Mouse (Mus musculus): Measurements from ENCODE around the gene Amdhd1. TPM values are rescaled to one million over a fixed set of nuclear protein-coding genes. Genes with fewer than 3 reads are reported as not detected.

Amdhd1 gene
- total RNA-seq, 2 experiments from 2014 or later, result 0.10 TPM; not detected in 1

GRCm38 (mm10) chr10:93541585-93541984 is 1.8 kb upstream of the Amdhd1 start:
- no peak for DNase-seq

GRCm38 (mm10) chr10:93540431-93541210 is 788 bp upstream of the Amdhd1 start, which contains the start of gene Ccdc38:
Ccdc38 (plus strand) TSS chr10:93540632.
- intact Hi-C loops (cut with DNase I), result loop anchor here (10.0 kb wide), 2 partner anchors 246 to 496 kb away; no protein-coding TSS in a partner anchor
- DNase-seq, result peak; percentile 12 to 22

More at GRCm38 (mm10) chr10:93541585-93541984, 1.8 kb upstream of the Amdhd1 start:
- intact Hi-C loops (cut with DNase I), result loop anchor here (10.0 kb wide), 2 partner anchors 247 to 497 kb away; no protein-coding TSS in a partner anchor

- DNase-seq, result no peak
- intact Hi-C loops (cut with DNase I), result no loop called here
Observed at GRCm38 (mm10) chr10:93538818-93539217, 1.0 kb downstream of the Amdhd1 start.

GRCm38 (mm10) chr10:93538287-93538686 is 1.5 kb downstream of the Amdhd1 start:
- intact Hi-C loops (cut with DNase I), result no loop called here

GRCm38 (mm10) chr10:93525329-93525728 is 14.5 kb downstream of the Amdhd1 start:
- DNase-seq, result no peak
- intact Hi-C loops (cut with DNase I), result no loop called here

More at GRCm38 (mm10) chr10:93538287-93538686, 1.5 kb downstream of the Amdhd1 start:
- no peak for DNase-seq

- no peak for DNase-seq
- intact Hi-C loops (cut with DNase I), result no loop called here
Observed at GRCm38 (mm10) chr10:93520994-93521393, 18.8 kb downstream of the Amdhd1 start.

GRCm38 (mm10) chr10:93519756-93520155 is 20.1 kb downstream of the Amdhd1 start:
- intact Hi-C loops (cut with DNase I), result no loop called here
- DNase-seq, result no peak

- no peak for DNase-seq
- intact Hi-C loops (cut with DNase I), result no loop called here
Observed at GRCm38 (mm10) chr10:93519159-93519558, 20.7 kb downstream of the Amdhd1 start.

- no peak for DNase-seq
- intact Hi-C loops (cut with DNase I), result no loop called here
Observed at GRCm38 (mm10) chr10:93518620-93519019, 21.2 kb downstream of the Amdhd1 start.

DNA sequence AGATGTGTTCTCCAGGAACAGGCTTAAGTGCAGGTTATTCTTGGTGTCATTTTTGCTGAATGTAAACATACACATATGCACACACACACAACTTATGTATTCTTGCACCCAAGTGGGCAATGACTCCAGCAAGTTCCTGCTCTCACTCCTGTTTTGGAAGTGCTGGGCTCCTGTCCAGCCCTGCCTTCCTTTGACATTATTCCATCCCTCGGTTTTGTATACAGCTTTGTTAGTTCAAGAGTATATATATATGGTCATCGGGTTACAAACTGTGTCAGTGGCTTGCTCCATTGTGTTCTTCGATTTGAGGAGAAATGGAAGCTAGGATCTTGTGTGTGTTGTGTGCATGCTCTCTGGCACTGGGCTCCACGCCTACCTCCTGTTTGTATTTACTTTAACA is 21.6 kb downstream of the Amdhd1 start:
- DNase-seq, result no peak
- intact Hi-C loops (cut with DNase I), result no loop called here

DNA sequence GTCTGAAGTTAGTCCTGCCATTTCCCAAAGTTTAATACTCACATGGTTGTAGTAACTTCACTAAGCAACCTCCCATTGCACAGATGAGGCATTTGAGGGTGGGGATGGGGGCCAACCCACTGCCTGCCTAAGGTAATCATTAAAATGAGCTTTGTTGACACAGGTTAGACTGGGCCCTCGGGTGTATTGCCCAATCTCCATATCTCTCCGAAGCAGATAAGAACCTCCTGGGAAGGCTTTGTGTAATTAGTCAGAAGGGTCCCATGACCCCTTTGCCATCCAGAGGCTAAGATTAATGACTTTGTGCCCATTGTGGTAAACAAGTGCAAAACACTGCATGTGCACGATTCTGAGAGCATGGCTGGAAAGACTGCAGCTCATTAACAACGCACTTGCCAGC is 22.1 kb downstream of the Amdhd1 start:
- intact Hi-C loops (cut with DNase I), result no loop called here
- DNase-seq, result no peak

DNA sequence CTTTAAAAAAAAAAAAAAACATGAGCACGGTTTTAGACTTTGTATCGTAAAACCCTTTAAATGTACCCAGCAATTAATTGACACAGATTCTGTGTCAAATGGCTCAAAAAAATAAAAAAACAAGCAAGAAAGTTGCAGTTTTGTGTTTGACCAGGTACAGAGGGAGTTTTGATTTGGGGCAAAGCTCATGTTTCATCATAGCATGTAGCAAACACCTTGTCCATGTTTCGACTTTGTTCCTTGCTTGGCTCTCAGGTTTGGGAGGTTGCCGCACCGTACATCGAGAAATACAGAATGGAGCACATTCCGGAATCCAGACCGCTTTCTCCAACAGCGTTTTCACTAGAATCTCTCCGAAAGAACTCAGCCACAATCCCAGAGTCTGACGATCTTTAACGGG is 23.9 kb downstream of the Amdhd1 start:
- intact Hi-C loops (cut with DNase I), result no loop called here
- no peak for DNase-seq

DNA sequence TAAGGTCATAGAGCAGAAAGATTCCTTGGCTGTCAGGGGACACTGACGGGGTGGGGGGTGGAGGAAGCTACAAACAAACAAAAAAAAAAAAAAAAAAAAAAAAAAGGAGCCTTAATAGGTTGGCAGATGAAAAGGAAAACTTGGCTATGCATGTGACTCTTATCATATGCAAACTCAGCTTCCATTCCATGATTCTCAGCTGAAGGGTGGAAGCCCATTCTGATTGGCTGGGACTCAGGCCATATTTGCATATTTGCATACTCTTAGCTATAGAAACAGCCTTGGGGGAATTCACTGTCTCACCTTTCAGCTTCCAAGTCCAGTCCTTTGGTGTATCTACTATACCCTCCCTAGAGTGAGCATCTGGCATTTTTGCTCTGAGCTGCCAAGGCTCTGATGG is 24.4 kb downstream of the Amdhd1 start:
- no peak for DNase-seq
- intact Hi-C loops (cut with DNase I), result no loop called here

GRCm38 (mm10) chr10:93509532-93510153 is 30.2 kb downstream of the Amdhd1 start:
- intact Hi-C loops (cut with DNase I), result no loop called here
- no peak for DNase-seq

DNA sequence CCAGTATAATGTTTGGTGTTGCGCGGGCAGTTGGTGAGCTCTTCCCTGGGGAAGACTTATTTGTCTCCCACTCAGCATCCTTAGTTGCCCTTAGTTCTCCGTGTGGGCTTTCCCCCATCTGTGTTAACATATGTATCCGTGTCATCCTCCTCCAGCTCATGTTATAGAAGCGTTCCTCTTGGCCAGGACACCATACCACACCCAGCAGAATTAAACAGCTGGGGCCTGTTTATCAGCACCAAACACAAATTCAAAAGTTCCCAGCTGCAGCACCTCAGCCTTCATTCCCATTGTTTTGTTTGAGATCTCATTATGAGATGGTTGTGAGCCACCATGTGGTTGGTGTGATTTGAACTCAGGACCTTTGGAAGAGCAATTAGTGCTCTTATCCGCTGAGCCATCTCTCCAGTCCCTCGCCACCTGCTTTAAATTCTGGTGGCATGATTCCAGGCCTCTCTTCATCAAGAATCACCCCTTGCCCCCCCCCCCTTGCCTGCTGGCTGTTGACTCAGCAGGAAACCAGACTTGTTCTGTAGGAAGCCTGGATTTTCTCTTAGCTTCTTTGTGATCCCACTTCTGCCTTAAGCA is 31.4 kb downstream of the Amdhd1 start:
- no peak for DNase-seq
- intact Hi-C loops (cut with DNase I), result no loop called here

- intact Hi-C loops (cut with DNase I), result no loop called here
Observed at GRCm38 (mm10) chr10:93501346-93501745, 38.5 kb downstream of the Amdhd1 start.

GRCm38 (mm10) chr10:93500864-93501263 is 39.0 kb downstream of the Amdhd1 start:
- intact Hi-C loops (cut with DNase I), result no loop called here
- no peak for DNase-seq

More at GRCm38 (mm10) chr10:93501346-93501745, 38.5 kb downstream of the Amdhd1 start:
- DNase-seq, result no peak

- intact Hi-C loops (cut with DNase I), result no loop called here
- DNase-seq, result no peak
Observed at GRCm38 (mm10) chr10:93490451-93490850, 49.4 kb downstream of the Amdhd1 start.

GRCm38 (mm10) chr10:93488828-93489226 is 51.0 kb downstream of the Amdhd1 start:
- intact Hi-C loops (cut with DNase I), result loop anchor here (10.0 kb wide), 1 partner anchor 326 kb away; no protein-coding TSS in a partner anchor

DNA sequence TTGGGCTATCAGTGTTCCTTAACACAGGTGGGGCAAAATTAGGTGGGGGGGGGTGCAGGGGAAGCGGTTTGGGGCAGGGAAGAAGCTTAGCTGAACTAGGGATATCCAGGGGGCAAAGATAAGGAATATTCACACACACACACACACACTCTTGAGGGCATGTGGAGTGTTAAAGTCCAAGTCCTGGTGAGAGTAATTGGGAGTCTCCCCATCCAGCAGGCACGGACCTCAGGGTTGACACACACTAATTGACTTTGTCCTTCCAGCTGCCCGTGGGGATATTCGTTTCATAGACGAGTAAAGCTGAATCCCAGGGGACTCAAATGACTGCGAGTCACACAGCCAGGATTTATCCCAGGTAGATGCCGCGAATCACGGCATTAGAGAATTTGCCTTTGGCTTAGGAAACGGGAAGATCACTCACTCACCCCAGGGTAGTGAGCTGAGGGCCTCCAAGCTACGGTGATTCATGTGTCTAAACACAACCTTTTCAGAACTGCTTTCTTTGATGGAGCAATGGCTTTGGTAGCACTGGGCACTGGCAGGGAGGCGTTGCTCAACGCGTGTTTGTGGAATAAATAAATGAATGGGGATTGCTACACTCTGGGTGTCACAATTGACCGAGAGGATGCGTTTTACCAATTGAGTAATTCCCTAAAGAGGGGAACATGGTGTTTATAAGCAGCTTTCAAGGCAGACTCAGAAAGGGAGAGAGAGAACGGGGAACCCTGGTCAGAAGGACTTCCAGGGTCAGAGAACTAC is 51.6 kb downstream of the Amdhd1 start, which contains the start of gene Hal:
Gene Hal, plus strand, starts transcription at position 703 of the 762 bp plus-strand sequence.
- intact Hi-C loops (cut with DNase I), result loop anchor here (10.0 kb wide), 1 partner anchor 327 kb away; no protein-coding TSS in a partner anchor
- DNase-seq, result no peak

More at GRCm38 (mm10) chr10:93488828-93489226, 51.0 kb downstream of the Amdhd1 start:
- no peak for DNase-seq
